Mouse (Mus musculus): ENCODE measurements around the gene Stk16. TPM values are rescaled to one million over a fixed set of nuclear protein-coding genes. Genes with fewer than 3 reads are reported as not detected.

Gene Stk16
- 100 to 1,000 TPM in 1 of 2 experiments, 10 to 100 TPM in 1; 91.9 to 101 TPM for total RNA-seq (2021)
- long read RNA-seq, experiment 1, transcript Stk16-201 (8 exons, 2,876 nt) = major isoform, 90 of 144 reads
- long read RNA-seq, experiment 1, partial matches to known transcripts = 2 of 144 reads
- long read RNA-seq, experiment 1, other reads (novel, unspliced or antisense) = 44 of 144 reads
- long read RNA-seq, experiment 2, transcript Stk16-201 (8 exons, 2,876 nt) = major isoform, 46 of 72 reads
- long read RNA-seq, experiment 2, partial matches to known transcripts = 2 of 72 reads
- long read RNA-seq, experiment 2, other reads (novel, unspliced or antisense) = 20 of 72 reads

DNA sequence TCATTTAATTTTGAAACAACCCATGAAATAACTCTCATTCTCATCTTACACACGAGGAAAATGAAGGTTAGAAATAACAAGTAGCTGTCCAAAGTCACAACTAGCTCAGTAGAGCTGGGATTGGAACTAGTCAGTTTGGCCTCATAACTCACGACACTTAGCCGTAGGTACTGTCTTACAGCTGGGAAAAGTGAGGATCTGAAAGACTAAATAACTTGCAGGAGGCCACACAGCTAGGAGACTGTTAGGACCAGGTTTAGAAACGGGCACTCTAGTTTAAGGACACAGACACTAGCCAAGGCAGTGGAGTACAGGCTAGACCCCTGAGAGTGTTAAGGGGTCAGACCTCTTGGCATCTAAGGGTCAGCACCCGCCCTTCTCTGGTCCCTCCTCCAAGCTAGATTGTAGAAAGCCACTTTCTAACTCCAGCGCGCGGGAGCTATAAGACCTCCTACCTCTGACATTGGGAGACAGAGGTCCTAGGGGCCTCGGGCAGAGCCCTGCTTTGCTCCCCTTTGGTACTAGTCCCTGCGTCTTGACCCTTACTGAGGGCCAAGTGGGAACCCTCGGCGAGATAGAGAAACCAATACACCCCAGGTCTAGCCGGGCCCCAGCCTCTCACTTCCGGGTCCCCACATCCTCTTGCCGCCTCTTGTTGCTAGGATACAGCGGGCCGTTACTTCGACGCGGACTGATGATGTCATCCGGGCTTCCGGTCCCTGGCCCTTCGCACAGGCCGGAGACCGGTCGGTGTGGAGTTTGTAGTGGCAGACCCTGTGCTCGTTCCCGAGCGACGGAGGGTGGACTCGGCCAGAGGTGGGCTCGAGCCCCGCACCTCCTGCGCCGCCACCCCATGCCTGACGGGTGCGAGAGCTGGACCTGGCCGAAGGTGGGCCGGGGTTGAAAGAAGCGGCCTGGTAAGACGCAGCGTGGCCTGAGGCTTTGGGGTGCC is at the start of gene Stk16, which contains the start of gene Glb1l:
Gene Stk16, plus strand, starts transcription at position 703 of the 952 bp plus-strand sequence.
Gene Glb1l, minus strand, starts transcription at position 678 of the 952 bp plus-strand sequence.
- DNase-seq = peak; percentile 98

DNA sequence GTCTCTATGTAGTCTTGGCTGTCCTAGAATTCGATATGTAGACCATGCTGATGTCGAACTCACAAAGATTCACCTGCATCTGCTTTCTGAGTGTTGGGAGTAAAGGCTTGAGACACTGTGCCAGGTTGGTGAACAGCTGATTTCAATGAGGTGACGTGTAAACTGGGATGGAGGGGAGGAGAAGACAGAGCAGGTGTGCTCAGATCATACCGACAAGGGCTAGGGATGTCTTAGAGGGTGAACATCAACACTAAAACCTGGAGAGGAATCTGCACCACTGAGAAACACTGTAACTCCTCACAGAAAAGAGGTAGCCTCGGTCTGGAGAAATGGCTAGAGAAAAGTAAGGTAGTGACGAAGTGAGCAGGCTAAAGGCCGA is 42.6 kb upstream of the Stk16 start:
- no peak for DNase-seq

DNA sequence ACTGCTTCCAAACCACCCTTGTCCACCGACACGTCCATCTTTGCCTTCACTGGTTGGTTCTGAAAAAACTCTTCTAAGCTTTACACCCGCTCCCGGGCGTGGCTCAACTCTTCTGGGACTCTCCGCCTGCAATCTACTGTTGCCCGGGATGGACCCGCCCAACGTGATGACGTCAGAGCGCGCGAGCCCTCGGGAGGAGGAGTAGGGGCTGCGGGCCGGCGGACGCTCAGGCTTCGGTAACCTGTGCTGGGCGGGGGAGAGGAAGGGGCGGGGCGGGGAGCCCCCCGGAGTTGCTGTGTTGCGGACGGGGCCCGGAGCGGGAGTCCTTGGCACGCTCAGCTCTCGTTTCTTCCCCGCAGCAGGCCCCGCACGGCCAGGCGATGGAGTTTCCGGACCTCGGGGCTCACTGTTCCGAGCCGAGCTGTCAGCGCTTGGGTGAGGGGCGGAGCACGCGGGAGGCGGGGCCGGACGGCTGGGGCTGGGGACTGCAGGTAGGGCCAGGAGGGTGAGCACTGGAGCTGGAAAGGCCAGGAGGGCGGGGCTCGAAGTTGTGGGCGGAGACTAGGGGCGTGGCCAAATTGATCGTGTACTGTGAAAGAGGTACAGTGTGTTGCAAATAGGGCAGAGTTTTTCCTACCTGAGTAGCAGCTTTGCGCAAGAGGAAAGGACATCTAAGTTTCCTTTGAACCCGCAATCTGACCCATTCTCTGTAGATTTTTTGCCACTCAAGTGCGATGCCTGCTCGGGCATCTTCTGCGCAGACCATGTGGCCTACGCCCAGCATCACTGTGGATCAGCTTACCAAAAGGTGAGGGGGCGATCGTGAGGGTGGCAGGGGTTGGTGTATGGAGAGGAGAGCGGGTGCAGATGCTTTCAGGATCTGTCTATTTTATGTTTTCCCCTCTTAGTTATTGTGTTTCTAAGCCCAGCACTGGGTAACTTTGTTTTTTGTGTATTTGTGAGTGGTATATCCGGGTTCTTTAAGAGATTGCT is 41.9 kb upstream of the Stk16 start, which contains the start of gene Zfand2b:
Gene Zfand2b, plus strand, starts transcription at position 175 of the 993 bp plus-strand sequence.
- peak; percentile 98 for DNase-seq

DNA sequence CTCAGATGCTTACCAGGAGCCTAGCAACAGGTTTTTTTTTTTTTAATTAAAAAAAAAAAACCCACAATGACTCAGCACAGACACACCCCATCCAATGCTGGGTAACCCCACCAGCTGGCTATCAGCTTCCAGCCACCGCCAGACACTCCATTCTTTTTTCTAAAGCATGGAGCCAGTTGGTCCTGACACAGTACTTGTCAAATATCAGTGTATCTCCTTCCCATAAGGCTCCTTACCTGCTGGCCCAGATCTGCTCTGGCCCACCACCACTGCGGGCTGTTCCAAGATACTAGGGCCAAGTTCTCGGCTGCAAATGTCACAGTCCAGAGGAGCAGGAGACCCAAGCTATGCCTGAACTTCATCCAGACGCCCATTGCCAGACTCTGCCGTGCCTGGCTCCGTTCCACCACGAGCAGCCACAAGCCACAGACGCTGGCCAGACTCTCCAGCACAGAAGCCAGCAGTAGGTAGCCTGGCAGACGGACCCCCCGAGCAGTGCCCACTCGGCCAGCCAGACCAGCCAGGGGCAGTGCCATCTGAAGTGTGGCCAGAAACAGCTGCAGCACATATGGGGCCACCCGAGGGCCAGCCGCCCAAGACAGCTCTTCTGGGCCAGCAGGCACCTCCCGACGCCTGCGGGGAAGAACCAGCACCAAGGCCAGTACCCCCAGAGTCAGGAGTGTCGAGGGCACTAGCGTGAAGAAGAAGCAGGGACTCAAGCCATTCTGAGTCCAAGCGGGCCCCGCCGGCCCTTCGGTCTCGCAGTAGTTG is 31.1 kb upstream of the Stk16 start:
- DNase-seq = peak; percentile 65

DNA sequence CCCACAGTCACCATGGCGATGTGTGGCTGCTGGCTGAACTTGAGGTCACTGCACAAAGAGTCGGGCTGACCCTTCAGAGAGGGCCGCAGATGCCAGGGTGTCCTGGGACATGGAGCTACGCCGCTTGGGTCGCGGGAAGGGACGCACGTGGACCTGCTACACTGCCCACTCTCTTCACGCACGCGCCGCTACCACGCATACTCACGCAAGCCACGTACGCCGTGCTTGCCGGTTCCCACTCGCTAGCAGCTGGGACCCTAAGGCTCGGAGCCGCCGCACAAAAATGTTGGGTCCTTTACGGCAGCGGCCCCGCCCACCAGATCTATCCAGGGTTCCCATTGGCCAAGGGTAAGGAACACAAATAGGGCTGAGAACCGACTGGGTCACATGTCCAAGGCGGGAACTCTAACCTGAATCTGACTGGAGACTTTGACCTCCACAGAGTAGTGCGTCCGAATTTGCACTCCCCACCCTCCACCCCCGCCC is 30.5 kb upstream of the Stk16 start, which contains the start of gene Abcb6:
Gene Abcb6, minus strand, starts transcription at position 288 of the 486 bp plus-strand sequence.
- DNase-seq = peak; percentile 92

DNA sequence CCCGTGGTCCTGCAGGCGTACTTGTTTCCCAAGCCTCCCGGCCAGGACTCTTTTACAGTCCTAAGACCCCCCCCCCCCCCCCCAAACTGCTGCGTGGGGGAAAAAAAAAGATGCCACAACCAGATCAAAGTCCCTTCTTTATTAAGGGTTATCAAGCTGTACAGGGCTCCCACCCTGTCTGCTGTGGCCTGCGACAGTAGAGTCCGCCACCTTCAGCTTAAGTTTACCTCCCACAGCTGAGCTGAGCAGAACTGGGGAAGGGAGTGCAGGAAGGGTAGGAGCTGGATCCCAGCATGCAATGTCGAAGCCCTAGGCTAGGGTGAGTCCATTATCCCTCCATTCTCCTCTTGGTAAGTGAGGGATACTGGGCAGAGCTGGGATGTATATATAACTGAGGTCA is 29.9 kb upstream of the Stk16 start:
- DNase-seq = no peak

DNA sequence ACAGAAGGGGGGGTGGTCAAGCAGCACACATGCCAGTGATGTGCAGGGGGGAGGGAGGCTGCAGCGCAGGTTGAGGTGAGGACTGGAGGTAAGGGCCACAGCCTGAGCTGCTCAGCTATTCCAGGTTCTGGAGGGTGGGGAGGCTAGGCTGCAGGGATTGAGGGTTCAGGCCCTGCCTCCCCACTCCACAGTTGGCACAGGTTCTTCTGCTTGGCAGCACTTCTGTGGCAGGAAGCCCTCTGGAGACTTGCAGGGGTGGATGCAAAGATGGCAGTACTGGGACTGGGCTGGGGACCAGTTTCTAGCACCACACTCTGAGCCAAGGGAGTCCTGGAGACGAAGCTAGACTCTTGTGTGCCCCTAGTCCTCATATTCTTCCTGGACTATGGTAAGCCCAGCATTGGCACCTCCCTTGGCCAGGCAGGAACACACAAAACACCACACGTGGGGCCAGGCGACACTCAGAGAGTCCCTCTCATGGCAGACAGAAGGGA is 29.2 kb upstream of the Stk16 start:
- DNase-seq = no peak

DNA sequence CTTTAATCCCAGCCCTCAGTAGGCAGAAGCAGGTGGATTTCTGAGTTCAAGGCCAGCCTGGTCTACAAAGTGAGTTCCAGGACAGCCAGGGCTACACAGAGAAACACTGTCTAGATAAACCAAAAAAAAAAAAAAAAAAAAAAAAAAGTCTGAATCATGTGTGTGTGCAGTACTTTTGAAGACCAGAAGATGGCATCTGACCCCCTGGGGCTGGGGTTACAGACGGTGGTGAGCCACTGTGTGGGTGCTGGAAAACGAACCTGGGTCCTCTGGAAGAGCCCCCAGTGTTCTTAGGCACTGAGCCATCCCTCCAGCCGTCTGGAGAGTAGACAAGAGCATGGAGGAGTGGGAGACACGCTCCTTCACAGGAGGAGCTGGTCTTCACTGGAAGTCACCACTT is 28.5 kb upstream of the Stk16 start:
- DNase-seq = no peak

DNA sequence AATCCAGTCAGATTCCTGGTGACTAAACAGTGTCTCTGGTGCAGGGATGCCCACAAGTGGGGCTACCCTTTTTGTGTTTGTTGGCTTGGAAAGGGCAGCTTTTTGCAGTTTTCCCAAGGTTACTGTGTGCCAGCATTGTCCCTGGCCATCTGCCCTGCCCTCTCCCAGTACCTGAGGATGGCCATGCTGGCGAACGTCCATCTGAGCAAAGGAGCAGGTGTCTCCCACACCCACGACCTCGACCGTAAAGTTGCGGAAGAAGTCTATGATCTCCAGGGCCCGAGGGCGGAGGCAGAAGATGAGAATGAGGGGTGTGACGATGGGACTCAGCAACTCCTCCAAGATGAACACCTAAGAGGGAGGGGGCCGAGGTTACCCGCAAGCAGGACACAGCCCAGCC is 25.1 kb upstream of the Stk16 start:
- no peak for DNase-seq

DNA sequence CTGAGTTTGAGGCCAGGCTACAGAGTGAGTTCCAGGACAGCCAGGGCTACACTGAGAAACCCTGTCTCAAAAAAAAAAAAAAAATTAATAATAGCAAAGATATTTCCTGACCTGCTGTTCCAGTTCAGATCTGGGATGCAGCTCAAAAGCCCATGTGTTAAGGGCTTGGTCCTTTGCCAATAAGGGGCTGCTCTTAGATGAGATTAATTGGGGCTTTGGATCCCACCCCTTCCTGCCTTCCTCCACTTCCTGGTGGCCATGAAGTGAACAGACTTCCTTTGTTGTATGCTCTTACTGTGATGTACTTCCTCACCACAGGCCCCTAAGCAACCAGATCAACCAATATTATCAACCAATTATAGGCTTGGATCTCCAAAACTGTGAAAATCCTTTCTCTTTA is 23.5 kb upstream of the Stk16 start:
- DNase-seq = no peak

DNA sequence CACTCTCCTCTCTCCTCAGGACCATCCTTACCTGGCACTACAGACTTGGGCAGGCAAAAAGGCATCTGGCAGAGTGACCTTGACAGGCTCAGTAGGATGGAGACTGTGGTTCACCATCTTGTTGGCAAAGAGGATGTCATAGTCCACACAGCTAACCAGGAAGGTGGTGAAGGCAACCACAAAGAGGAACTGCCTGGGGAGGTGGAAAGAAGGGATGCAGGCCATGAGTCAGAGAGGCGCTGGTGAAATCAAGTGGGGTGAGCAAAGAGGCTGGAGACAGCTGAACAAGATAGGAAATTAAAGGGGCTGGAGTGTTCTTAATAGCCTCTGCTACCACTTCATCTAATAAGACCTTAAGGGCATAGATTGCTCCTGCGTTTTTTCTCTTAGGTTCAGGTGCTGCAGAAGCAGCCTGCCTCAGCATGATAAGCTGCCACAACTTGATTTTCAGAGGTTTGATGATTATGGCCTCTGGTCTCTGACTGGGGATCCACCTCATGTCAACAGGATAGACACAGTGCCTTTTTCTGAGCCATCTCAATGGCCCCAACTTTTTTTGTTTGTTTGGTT is 22.6 kb upstream of the Stk16 start:
- no peak for DNase-seq

DNA sequence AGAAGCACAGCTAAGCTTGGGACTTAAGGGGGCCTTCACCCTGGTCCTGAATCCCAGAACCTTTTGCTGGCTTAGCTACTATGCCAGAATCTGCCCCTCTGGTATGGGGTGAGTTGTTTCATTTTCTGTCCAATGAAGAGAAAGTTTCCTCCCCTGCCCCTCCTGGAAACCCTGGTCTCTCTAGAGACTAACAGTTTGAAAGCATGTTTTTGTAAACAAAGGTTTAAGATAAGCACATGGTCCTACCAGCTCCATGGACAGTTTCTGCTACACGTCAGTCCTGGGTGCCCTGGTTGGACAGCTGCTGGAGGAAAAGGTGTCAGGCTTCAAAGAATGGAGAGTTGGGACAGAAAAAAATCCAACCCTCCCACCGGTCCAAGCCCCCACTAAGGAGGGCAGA is 20.1 kb upstream of the Stk16 start:
- DNase-seq = no peak

DNA sequence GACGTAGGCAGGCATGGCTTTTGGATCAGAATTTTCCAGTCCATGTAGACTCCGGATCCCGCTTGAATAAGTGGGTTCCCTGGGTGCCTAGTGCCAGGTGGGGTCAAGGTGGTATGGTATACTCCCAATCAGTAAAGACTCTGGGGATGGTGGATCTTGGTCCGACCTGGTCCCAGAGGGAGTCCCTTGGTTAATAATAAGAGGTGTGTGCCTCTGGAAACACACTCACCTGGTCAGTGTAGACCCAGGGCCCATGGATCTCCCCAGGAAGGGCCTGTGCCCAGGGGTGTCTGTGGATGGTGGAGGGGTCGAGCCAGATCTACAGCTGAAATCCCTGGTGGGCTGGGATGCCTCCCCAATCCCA is 19.4 kb upstream of the Stk16 start:
- no peak for DNase-seq

DNA sequence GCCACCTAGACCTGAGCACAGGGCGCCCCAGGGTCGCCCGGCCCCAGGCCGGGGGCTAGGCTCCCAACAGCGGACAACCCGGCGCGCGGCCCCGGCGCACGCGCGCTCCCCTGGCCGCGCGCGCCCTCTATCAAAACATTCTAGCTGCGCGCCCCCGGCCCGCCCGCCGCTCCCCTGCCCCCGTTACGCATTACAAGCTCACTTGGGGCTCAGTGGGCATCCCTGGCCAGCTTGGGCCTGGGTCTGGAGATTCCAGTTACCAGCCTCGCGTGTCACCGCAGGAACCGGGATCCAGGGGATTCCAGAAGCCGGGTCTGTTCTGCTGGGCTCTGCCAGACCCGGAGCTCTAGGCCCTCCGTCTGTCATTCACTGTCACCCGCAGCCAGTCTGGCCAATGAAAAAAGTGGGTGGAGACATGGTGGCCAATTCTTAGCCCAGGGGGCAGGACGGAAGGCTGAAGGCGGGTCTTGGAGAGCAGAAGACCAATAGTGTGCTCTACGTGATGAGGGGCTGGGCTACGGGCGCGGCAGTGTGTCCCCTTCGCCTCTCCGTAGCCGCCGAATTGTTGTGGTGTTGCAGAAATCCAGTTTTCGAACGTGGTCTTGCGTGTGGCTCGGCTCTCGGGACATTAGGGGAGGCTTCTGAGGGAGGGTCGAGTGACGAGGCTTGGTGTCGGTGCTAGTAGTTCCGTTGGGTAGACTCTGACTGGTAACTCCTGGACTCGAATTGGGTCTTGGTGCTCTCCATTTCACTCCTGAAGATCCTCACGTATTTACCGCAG is 18.8 kb upstream of the Stk16 start, which contains the start of the genes Ankzf1 and Atg9a:
Gene Ankzf1, plus strand, starts transcription at position 530 of the 781 bp plus-strand sequence.
Gene Atg9a, minus strand, starts transcription at position 575 of the 781 bp plus-strand sequence.
- DNase-seq = peak; percentile 94

DNA sequence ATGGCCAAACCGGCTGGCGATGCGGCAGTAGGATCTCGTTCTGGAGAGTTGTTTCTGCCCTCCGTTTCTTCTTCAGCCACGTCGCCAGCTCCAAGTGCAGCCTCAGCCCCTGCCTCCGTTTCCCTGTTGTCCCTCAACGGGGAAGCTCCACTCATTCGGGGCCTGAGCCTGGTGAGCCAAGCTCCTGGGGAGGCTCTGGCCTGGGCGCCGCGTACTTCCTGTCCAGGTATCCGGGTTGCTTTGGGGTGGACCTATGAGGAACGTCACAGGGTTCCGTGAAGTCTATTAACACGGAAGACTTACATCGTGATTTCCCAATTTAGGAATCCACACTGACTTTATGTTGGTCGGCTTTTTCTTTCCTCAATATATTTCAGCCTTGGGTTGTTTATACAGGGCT is 18.2 kb upstream of the Stk16 start:
- DNase-seq = peak; percentile 70

DNA sequence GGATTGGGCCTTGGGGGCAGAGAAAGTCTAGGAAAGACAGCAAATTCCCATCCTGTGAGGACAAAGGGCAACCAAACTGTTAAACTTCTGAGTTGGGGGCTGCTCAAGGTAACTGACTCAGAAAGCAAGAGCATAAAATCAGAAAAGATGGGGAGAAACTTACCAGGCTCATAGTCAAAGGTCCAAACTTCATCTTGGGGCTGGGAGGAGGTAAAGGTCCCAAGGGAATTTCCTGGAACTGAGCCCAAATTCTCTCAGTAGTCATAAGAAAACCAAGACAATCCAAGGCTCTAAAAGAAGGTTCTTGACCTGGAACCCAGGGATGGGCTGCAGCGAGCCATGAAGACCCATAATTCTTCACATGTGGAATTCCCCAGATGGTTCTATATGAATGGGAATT is 9.4 kb upstream of the Stk16 start:
- DNase-seq = no peak

DNA sequence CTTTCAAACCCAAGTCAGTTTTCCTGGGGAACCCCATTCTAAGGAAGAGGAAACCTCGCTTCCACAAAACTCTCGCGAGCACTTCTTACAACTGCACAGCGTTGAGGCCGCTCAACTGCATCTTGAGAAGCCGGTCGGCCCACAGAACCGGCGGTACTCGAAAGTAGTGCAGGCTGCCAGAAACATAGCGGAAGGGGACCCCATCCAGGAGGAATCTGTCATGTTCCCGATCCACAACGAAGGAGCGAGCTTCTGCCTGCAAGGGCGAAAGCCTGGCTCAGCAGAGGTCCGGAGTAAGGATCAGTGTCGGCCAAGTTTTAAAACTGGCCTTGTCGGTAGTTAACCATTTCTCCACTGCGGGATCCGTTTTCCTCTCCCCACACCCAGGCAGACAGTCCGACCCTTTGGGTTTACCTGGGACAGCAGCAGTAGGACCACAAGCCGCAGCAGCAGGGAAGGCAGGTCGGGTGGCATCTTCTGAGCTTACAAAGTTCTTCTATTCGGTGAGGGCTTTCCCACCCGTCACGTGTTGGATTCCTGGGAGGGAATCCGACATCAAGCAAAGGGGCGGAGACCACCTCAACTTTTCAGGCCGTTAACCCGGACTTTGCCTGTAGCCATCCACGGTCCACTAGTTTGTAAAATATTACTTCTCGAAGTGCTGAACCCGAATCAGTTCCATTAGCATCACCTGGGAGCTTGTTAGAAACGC is 1.5 kb upstream of the Stk16 start:
- DNase-seq = peak; percentile 62

DNA sequence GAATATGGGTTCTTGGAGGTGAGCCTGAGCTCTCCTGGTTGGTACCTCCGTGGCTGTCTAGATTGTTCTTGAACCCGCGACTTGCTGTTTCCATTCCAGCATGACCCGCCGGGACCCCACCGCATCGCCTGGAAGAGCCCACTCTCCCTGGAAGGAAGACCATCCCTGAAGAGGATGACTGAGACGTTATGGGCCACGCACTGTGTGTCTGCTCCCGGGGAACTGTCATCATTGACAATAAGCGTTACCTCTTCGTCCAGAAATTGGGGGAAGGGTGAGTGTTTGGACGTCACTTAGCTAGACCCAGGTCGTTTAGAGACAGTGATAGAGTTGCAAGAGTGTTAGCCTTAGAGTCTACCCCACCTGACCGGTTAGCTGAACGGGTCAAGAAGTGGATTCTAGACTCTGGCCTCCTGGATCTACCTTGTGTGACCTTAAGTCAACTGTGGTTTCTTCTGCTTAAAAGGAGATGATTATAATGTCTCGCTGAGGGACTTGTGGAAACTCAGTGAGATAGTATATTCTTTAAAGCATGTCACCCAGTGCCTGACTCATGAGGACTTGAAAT is 587 bp downstream of the Stk16 start:
- no peak for DNase-seq

Measured in adrenal gland, postnatal 10 days (tissue).